Mouse (Mus musculus) forebrain, embryonic 13.5 days (tissue): Measurements from ENCODE around the gene Inpp5a. TPM values are rescaled to one million over a fixed set of nuclear protein-coding genes. Genes with fewer than 3 reads are reported as not detected.

Experiments
- ATAC-seq: fragments of 200-750 bp; cut with Nextera tagmentation; 2 replicates; pipeline ENCODE4 v1.8.0; 2017
- H3K27ac ChIP-seq: fragments of 300-500 bp; sonication (generic); 2 replicates; pipeline ENCODE4 v1.5.1; 2015; ENCODE audit warnings: inconsistent platforms, mild to moderate bottlenecking, moderate library complexity
- H3K27me3 ChIP-seq: fragments of 300-500 bp; sonication (generic); 2 replicates; pipeline ENCODE4 v1.6.1; 2015; ENCODE audit warnings: mild to moderate bottlenecking, inconsistent platforms
- H3K36me3 ChIP-seq: fragments of 300-500 bp; sonication (generic); 2 replicates; pipeline ENCODE4 v1.6.1; 2015; ENCODE audit warnings: mild to moderate bottlenecking, inconsistent platforms; ENCODE audit not compliant: poor library complexity, severe bottlenecking
- H3K4me1 ChIP-seq: fragments of 300-500 bp; sonication (generic); 2 replicates; pipeline ENCODE4 v1.6.1; 2015; ENCODE audit warnings: inconsistent platforms
- H3K4me2 ChIP-seq: fragments of 300-500 bp; sonication (generic); 2 replicates; pipeline ENCODE4 v1.6.1; 2015; ENCODE audit warnings: inconsistent platforms, mild to moderate bottlenecking, moderate library complexity
- H3K4me3 ChIP-seq: fragments of 300-500 bp; sonication (generic); 2 replicates; pipeline ENCODE4 v1.5.1; 2015; ENCODE audit warnings: mild to moderate bottlenecking, inconsistent platforms
- H3K9ac ChIP-seq: fragments of 300-500 bp; sonication (generic); 2 replicates; pipeline ENCODE4 v1.6.1; 2015; ENCODE audit warnings: mild to moderate bottlenecking, inconsistent platforms
- H3K9me3 ChIP-seq: fragments of 300-500 bp; sonication (generic); replicated peaks from 2 replicates; pipeline ENCODE4 v1.6.1; 2016; ENCODE audit warnings: inconsistent platforms
- WGBS: fragments of 180-500 bp; shearing (Covaris S2); methylation state at CpG from one replicate; pipeline ENCODE4 v1.1.7; 2015; 5-methylcytosine and 5-hydroxymethylcytosine counted together
- polyA plus RNA-seq: library from polyadenylated mRNA; unstranded; fragments of >200 nt; fragmentation: Nextera tagmentation; extraction: Ambion mirVana; gene quantifications from 2 replicates; pipeline ENCODE4 v1.2.1, GENCODE M21; 2015

Gene Inpp5a
- polyA plus RNA-seq, 1 experiment from 2014 or later = 9.7 TPM

GRCm38 (mm10) chr7:139508938-139509337 lies 120.0 kb downstream of the Inpp5a start:
- peaks cover 39% of the 10 kb centered on the region for H3K27me3 ChIP-seq

GRCm38 (mm10) chr7:139515959-139516660 lies 127.2 kb downstream of the Inpp5a start:
- peaks cover 39% of the 10 kb centered on the region for H3K27me3 ChIP-seq
- no peak overlapping the region for H3K9ac ChIP-seq
- H3K4me3 ChIP-seq = no peak overlapping the region
- ATAC-seq = peak; percentile 58
- H3K9me3 ChIP-seq = no peaks in the 10 kb centered on the region
- no peak overlapping the region for H3K4me2 ChIP-seq
- no peak overlapping the region for H3K27ac ChIP-seq
- H3K4me1 ChIP-seq = peaks cover 18% of the 10 kb centered on the region
- no peaks in the 10 kb centered on the region for H3K36me3 ChIP-seq
- WGBS = 43% methylated on average over 13 of the region's 13 CpGs

More at GRCm38 (mm10) chr7:139508938-139509337, 120.0 kb downstream of the Inpp5a start:
- Histone ChIP-seq H3K9me3 (no peaks in the 10 kb centered on the region), H3K4me3 (no peak overlapping the region), H3K36me3 (no peaks in the 10 kb centered on the region), H3K4me2 (no peak overlapping the region), H3K27ac (no peak overlapping the region), H3K9ac (no peak overlapping the region), H3K4me1 (0 out of 2 replicates have a peak, but pooled peaks cover 3% of the 10 kb centered on the region)
- 92% methylated on average over 4 of the region's 4 CpGs for WGBS
- ATAC-seq = no peak

- no peak overlapping the region for H3K9ac ChIP-seq
- peaks cover 39% of the 10 kb centered on the region for H3K27me3 ChIP-seq
- H3K9me3 ChIP-seq = no peaks in the 10 kb centered on the region
- ATAC-seq = no peak
- no peak overlapping the region for H3K4me2 ChIP-seq
- no peak overlapping the region for H3K27ac ChIP-seq
- H3K4me1 ChIP-seq = peaks cover 18% of the 10 kb centered on the region
- H3K36me3 ChIP-seq = no peaks in the 10 kb centered on the region
- H3K4me3 ChIP-seq = no peak overlapping the region
- WGBS = 89% methylated on average over 5 of the region's 5 CpGs
Observed at GRCm38 (mm10) chr7:139516661-139517016, 127.7 kb downstream of the Inpp5a start.

- no peak overlapping the region for H3K4me3 ChIP-seq
- no peaks in the 10 kb centered on the region for H3K36me3 ChIP-seq
- H3K4me2 ChIP-seq = no peak overlapping the region
- no peak overlapping the region for H3K9ac ChIP-seq
- H3K27me3 ChIP-seq = peaks cover 52% of the 10 kb centered on the region
- no peak for ATAC-seq
- no peaks in the 10 kb centered on the region for H3K9me3 ChIP-seq
- peaks cover 18% of the 10 kb centered on the region for H3K4me1 ChIP-seq
- 56% methylated on average over 3 of the region's 3 CpGs for WGBS
- no peak overlapping the region for H3K27ac ChIP-seq
Observed at GRCm38 (mm10) chr7:139518352-139518751, 129.4 kb downstream of the Inpp5a start.

GRCm38 (mm10) chr7:139528309-139529076 lies 139.6 kb downstream of the Inpp5a start:
- peak; percentile 86 for ATAC-seq
- WGBS = 10% methylated on average over 15 of the region's 15 CpGs
- H3K27me3 ChIP-seq = peaks cover 89% of the 10 kb centered on the region

GRCm38 (mm10) chr7:139529208-139529607 lies 140.3 kb downstream of the Inpp5a start:
- Histone ChIP-seq H3K36me3 (peaks cover 10% of the 10 kb centered on the region), H3K4me2 (no peak overlapping the region), H3K4me1 (peaks cover 32% of the 10 kb centered on the region), H3K9me3 (no peaks in the 10 kb centered on the region), H3K27ac (no peak overlapping the region), H3K27me3 (peaks cover 88% of the 10 kb centered on the region), H3K4me3 (no peak overlapping the region), H3K9ac (no peak overlapping the region; the same call in 1 of the 2 replicates)
- no peak for ATAC-seq

More at GRCm38 (mm10) chr7:139528309-139529076, 139.6 kb downstream of the Inpp5a start:
- H3K9me3 ChIP-seq = no peaks in the 10 kb centered on the region
- no peak overlapping the region; the same call in 1 of the 2 replicates for H3K9ac ChIP-seq
- no peak overlapping the region; the same call in 1 of the 2 replicates for H3K27ac ChIP-seq
- no peak overlapping the region for H3K4me3 ChIP-seq
- peaks cover 32% of the 10 kb centered on the region for H3K4me1 ChIP-seq
- H3K4me2 ChIP-seq = peak overlapping the region; percentile 31
- peaks cover 10% of the 10 kb centered on the region for H3K36me3 ChIP-seq

- H3K4me1 ChIP-seq = peaks cover 32% of the 10 kb centered on the region
- H3K9me3 ChIP-seq = no peaks in the 10 kb centered on the region
- no peak overlapping the region for H3K9ac ChIP-seq
- peaks cover 91% of the 10 kb centered on the region for H3K27me3 ChIP-seq
- no peak overlapping the region for H3K4me3 ChIP-seq
- peak; percentile 65 for ATAC-seq
- WGBS = 26% methylated on average over 16 of the region's 16 CpGs
- H3K36me3 ChIP-seq = peaks cover 10% of the 10 kb centered on the region
- peak overlapping the region; percentile 28; the same call in 1 of the 2 replicates for H3K27ac ChIP-seq
- 0 out of 2 replicates have a peak overlapping the region, but pooled peaks have one; percentile 7 for H3K4me2 ChIP-seq
Observed at GRCm38 (mm10) chr7:139530591-139531427, 141.9 kb downstream of the Inpp5a start.

GRCm38 (mm10) chr7:139531428-139531801 lies 142.5 kb downstream of the Inpp5a start:
- Histone ChIP-seq H3K4me2 (no peak overlapping the region), H3K9ac (no peak overlapping the region), H3K9me3 (no peaks in the 10 kb centered on the region), H3K4me3 (no peak overlapping the region), H3K4me1 (peaks cover 32% of the 10 kb centered on the region), H3K27me3 (peaks cover 91% of the 10 kb centered on the region), H3K27ac (no peak overlapping the region), H3K36me3 (peaks cover 4% of the 10 kb centered on the region)
- ATAC-seq = no peak
- WGBS = 68% methylated on average over 4 of the region's 4 CpGs

GRCm38 (mm10) chr7:139536331-139536730 lies 147.4 kb downstream of the Inpp5a start:
- Histone ChIP-seq H3K4me3 (no peak overlapping the region), H3K9ac (no peak overlapping the region), H3K4me1 (peaks cover 3% of the 10 kb centered on the region), H3K9me3 (no peaks in the 10 kb centered on the region), H3K36me3 (no peaks in the 10 kb centered on the region), H3K27ac (no peak overlapping the region), H3K4me2 (no peak overlapping the region), H3K27me3 (peaks cover 91% of the 10 kb centered on the region)
- WGBS = 88% methylated on average over 5 of the region's 5 CpGs
- no peak for ATAC-seq

- Histone ChIP-seq H3K4me3 (no peak overlapping the region), H3K9ac (no peak overlapping the region), H3K4me2 (no peak overlapping the region), H3K4me1 (no peaks in the 10 kb centered on the region; the same call in 1 of the 2 replicates), H3K36me3 (no peaks in the 10 kb centered on the region), H3K27me3 (peaks cover 91% of the 10 kb centered on the region), H3K9me3 (no peaks in the 10 kb centered on the region), H3K27ac (no peak overlapping the region)
- no peak for ATAC-seq
- WGBS = 95% methylated on average over 2 of the region's 2 CpGs
Observed at GRCm38 (mm10) chr7:139536831-139537230, 147.9 kb downstream of the Inpp5a start.

GRCm38 (mm10) chr7:139537831-139538230 lies 148.9 kb downstream of the Inpp5a start:
- H3K4me2 ChIP-seq = no peak overlapping the region
- no peaks in the 10 kb centered on the region for H3K9me3 ChIP-seq
- no peak overlapping the region for H3K27ac ChIP-seq
- no peak overlapping the region for H3K9ac ChIP-seq
- no peak overlapping the region for H3K4me3 ChIP-seq
- peaks cover 89% of the 10 kb centered on the region for H3K27me3 ChIP-seq
- ATAC-seq = no peak
- H3K4me1 ChIP-seq = no peaks in the 10 kb centered on the region
- 92% methylated on average over 9 of the region's 9 CpGs for WGBS
- H3K36me3 ChIP-seq = no peaks in the 10 kb centered on the region

GRCm38 (mm10) chr7:139538541-139538940 lies 149.6 kb downstream of the Inpp5a start:
- H3K9ac ChIP-seq = no peak overlapping the region
- H3K9me3 ChIP-seq = no peaks in the 10 kb centered on the region
- H3K4me1 ChIP-seq = no peaks in the 10 kb centered on the region
- 75% methylated on average over 2 of the region's 2 CpGs for WGBS
- no peak for ATAC-seq
- H3K27me3 ChIP-seq = peaks cover 89% of the 10 kb centered on the region
- H3K36me3 ChIP-seq = no peaks in the 10 kb centered on the region
- no peak overlapping the region for H3K27ac ChIP-seq
- no peak overlapping the region for H3K4me3 ChIP-seq
- H3K4me2 ChIP-seq = no peak overlapping the region
